Mouse (Mus musculus): ENCODE measurements around the gene Pard3.

- TF ChIP-seq CTCF (IDR thresholded peaks at IDR 0.05; ENCODE audit: borderline replicate concordance, insufficient read depth, low read depth, low read length) (no peak), POLR2A (IDR thresholded peaks at IDR 0.05; ENCODE audit: borderline replicate concordance, insufficient read depth, low read length) (no peak)
Observed at GRCm38 (mm10) chr8:127440834-127441485, 377.3 kb downstream of the Pard3 start.

Data from cerebellum, adult 2 months (tissue).